Mouse (Mus musculus): ENCODE data around the gene Gde1.

The Gde1 gene

GRCm38 (mm10) chr7:118705101-118705961 is at the start of gene Gde1:
Gde1 (minus strand) TSS chr7:118705778.
- peak; percentile 81 to 86 for DNase-seq (ENCODE audit: low spot score in 2 of 2)

- no peak for DNase-seq (ENCODE audit: low spot score in 2 of 2)
These were observed 46.0 kb upstream of the Gde1 start for GRCm38 (mm10) chr7:118751625-118752024.

GRCm38 (mm10) chr7:118749706-118750105 is 44.1 kb upstream of the Gde1 start:
- no peak for DNase-seq (ENCODE audit: low spot score in 2 of 2)

- no peak for DNase-seq (ENCODE audit: low spot score in 2 of 2)
These were observed 42.5 kb upstream of the Gde1 start for GRCm38 (mm10) chr7:118747891-118748672.

GRCm38 (mm10) chr7:118744766-118745165 is 39.2 kb upstream of the Gde1 start:
- no peak for DNase-seq (ENCODE audit: low spot score in 2 of 2)

GRCm38 (mm10) chr7:118742278-118742677 is 36.7 kb upstream of the Gde1 start:
- no peak for DNase-seq (ENCODE audit: low spot score in 2 of 2)

GRCm38 (mm10) chr7:118740532-118741338 is 35.2 kb upstream of the Gde1 start:
- DNase-seq (ENCODE audit: low spot score in 2 of 2): peak; percentile 81 to 89

GRCm38 (mm10) chr7:118739975-118740531 is 34.5 kb upstream of the Gde1 start, which contains the start of gene Vps35l:
Vps35l (plus strand) TSS chr7:118740226.
- peak; percentile 73 to 84 for DNase-seq (ENCODE audit: low spot score in 2 of 2)

GRCm38 (mm10) chr7:118738730-118739129 is 33.2 kb upstream of the Gde1 start:
- peak in 1 of 2 experiments; percentile 5 for DNase-seq (ENCODE audit: low spot score in 2 of 2)

GRCm38 (mm10) chr7:118733225-118733624 is 27.6 kb upstream of the Gde1 start:
- DNase-seq (ENCODE audit: low spot score in 2 of 2): no peak

- no peak for DNase-seq (ENCODE audit: low spot score in 2 of 2)
These were observed 26.2 kb upstream of the Gde1 start for GRCm38 (mm10) chr7:118731781-118732180.

GRCm38 (mm10) chr7:118728846-118729587 is 23.4 kb upstream of the Gde1 start:
- DNase-seq (ENCODE audit: low spot score in 2 of 2): no peak

GRCm38 (mm10) chr7:118725459-118725858 is 19.9 kb upstream of the Gde1 start:
- no peak for DNase-seq (ENCODE audit: low spot score in 2 of 2)

- no peak for DNase-seq (ENCODE audit: low spot score in 2 of 2)
These were observed 18.3 kb upstream of the Gde1 start for GRCm38 (mm10) chr7:118723927-118724326.

GRCm38 (mm10) chr7:118718066-118718465 is 12.5 kb upstream of the Gde1 start:
- DNase-seq (ENCODE audit: low spot score in 2 of 2): no peak

GRCm38 (mm10) chr7:118714873-118715272 is 9.3 kb upstream of the Gde1 start:
- no peak for DNase-seq (ENCODE audit: low spot score in 2 of 2)

GRCm38 (mm10) chr7:118712228-118713173 is 6.9 kb upstream of the Gde1 start, which contains the start of gene Ccp110:
Ccp110 (plus strand) TSS chr7:118712552.
- DNase-seq (ENCODE audit: low spot score in 2 of 2): peak; percentile 90 to 91

- no peak for DNase-seq (ENCODE audit: low spot score in 2 of 2)
These were observed 5.2 kb upstream of the Gde1 start for GRCm38 (mm10) chr7:118710776-118711175.

GRCm38 (mm10) chr7:118708002-118708401 is 2.4 kb upstream of the Gde1 start:
- no peak for DNase-seq (ENCODE audit: low spot score in 2 of 2)

- DNase-seq (ENCODE audit: low spot score in 2 of 2): no peak
These were observed 1.6 kb upstream of the Gde1 start for GRCm38 (mm10) chr7:118707216-118707615.

Data from natural killer cell, adult 2 months (primary cell).